Mouse (Mus musculus): ENCODE measurements around the gene Rad51b. TPM values are rescaled to one million over a fixed set of nuclear protein-coding genes. Genes with fewer than 3 reads are reported as not detected.

Rad51b gene
- total and polyA plus RNA-seq, 3 experiments = 6.5 to 8.6 (median 8.5) TPM

GRCm38 (mm10) chr12:79612334-79613060 lies 315.4 kb downstream of the Rad51b start:
- in situ Hi-C loops (cut with MboI; ENCODE audit: low pct_ligation_motif_present, low pct_unique_long_range_greater_than_20kb, low sequenced_read_pairs) = loop anchor here (5.0 kb wide), 1 partner anchor 255 kb away; no protein-coding TSS in a partner anchor

GRCm38 (mm10) chr12:79613061-79613788 lies 316.1 kb downstream of the Rad51b start:
- Histone ChIP-seq H3K79me2 (replicated peaks; ENCODE audit: control insufficient read depth, extremely low read depth, insufficient read depth, poor library complexity, severe bottlenecking) (no peaks in the 10 kb centered on the region), H3K4me3 (replicated peaks in 1 of 3; ENCODE audit: low read depth in 2 of 3, low read length in 2 of 3, poor library complexity in 1 of 3) (no peak overlapping the region), H3K27me3 (replicated peaks) (no peaks in the 10 kb centered on the region), H3K27ac (ENCODE audit: insufficient read depth, low read depth) (peak overlapping the region; percentile 45), H3K9ac (ENCODE audit: insufficient read depth, low read depth) (no peak overlapping the region), H3K4me1 (ENCODE audit: control insufficient read depth in 1 of 2, insufficient read depth in 2 of 2) (peaks cover 25 to 68% of the 10 kb centered on the region in 2 experiments), H3K9me3 (replicated peaks; ENCODE audit: low read length) (no peaks in the 10 kb centered on the region), H3K4me2 (ENCODE audit: insufficient read depth, low read depth, poor library complexity, severe bottlenecking) (no peak overlapping the region), H3K36me3 (replicated peaks in 1 of 2; ENCODE audit: control insufficient read depth in 1 of 2, insufficient read depth in 1 of 2, low read length in 1 of 2) (peaks cover 0 to 2% of the 10 kb centered on the region in 2 experiments)
- in situ Hi-C loops (cut with MboI; ENCODE audit: low pct_ligation_motif_present, low pct_unique_long_range_greater_than_20kb, low sequenced_read_pairs) = loop anchor here (5.0 kb wide), 1 partner anchor 256 kb away; no protein-coding TSS in a partner anchor
- no peak for DNase-seq (ENCODE audit: extremely low read depth)
- dilution Hi-C loops (cut with MboI; ENCODE audit: extremely low pct_ligation_motif_present, extremely low pct_unique_long_range_greater_than_20kb, low sequenced_read_pairs) = no loop called here
- TF ChIP-seq NELFE (IDR thresholded peaks at IDR 0.05; ENCODE audit: low read depth, low read length) (no peak), UBTF (IDR thresholded peaks at IDR 0.05; ENCODE audit: low read depth, low read length) (no peak), ZMIZ1 (IDR thresholded peaks at IDR 0.05; ENCODE audit: low read depth, low read length) (no peak), RCOR1 (conservative IDR thresholded peaks at IDR 0.05; ENCODE audit: low read depth, low read length) (peak; percentile 14; the same call in 1 of the 2 replicates), MAFK (IDR thresholded peaks at IDR 0.05; ENCODE audit: insufficient replicate concordance, low read length) (no peak), MAX (IDR thresholded peaks at IDR 0.05; ENCODE audit: low read length) (0 out of 2 replicates have a peak, but pooled peaks have one; percentile 24), MYC (IDR thresholded peaks at IDR 0.05; ENCODE audit: low read depth, low read length) (no peak; the same call in 1 of the 2 replicates), CHD2 (IDR thresholded peaks at IDR 0.05; ENCODE audit: low read length) (no peak), CTCF (conservative IDR thresholded peaks at IDR 0.05 in 1 of 2, IDR thresholded peaks at IDR 0.05 in 1 of 2; ENCODE audit: low read depth in 2 of 2, low read length in 2 of 2) (no peak)

More at GRCm38 (mm10) chr12:79612334-79613060, 315.4 kb downstream of the Rad51b start:
- DNase-seq (ENCODE audit: extremely low read depth) = peak; percentile 88
- H3K9ac ChIP-seq (ENCODE audit: insufficient read depth, low read depth) = no peak overlapping the region
- no peak overlapping the region for H3K4me2 ChIP-seq (ENCODE audit: insufficient read depth, low read depth, poor library complexity, severe bottlenecking)
- H3K4me3 ChIP-seq (replicated peaks in 1 of 3; ENCODE audit: low read depth in 2 of 3, low read length in 2 of 3, poor library complexity in 1 of 3) = no peak overlapping the region
- no peaks in the 10 kb centered on the region for H3K9me3 ChIP-seq (replicated peaks; ENCODE audit: low read length)
- no peak for TF ChIP-seq JUND (conservative IDR thresholded peaks at IDR 0.05; ENCODE audit: low read depth, low read length)
- peak; percentile 51; the same call in 1 of the 2 replicates for TF ChIP-seq MAX (IDR thresholded peaks at IDR 0.05; ENCODE audit: low read length)
- TF ChIP-seq TCF12 (IDR thresholded peaks at IDR 0.05; ENCODE audit: low read depth, low read length) = peak; percentile 49; the same call in 1 of the 2 replicates
- peak; percentile 48 for TF ChIP-seq NELFE (IDR thresholded peaks at IDR 0.05; ENCODE audit: low read depth, low read length)
- TF ChIP-seq CHD1 (IDR thresholded peaks at IDR 0.05; ENCODE audit: low read depth, low read length) = no peak
- no peak; the same call in 1 of the 2 replicates for TF ChIP-seq HCFC1 (IDR thresholded peaks at IDR 0.05; ENCODE audit: low read depth, low read length)
- TF ChIP-seq BHLHE40 (IDR thresholded peaks at IDR 0.05; ENCODE audit: low read depth, low read length) = no peak; the same call in 1 of the 2 replicates
- TF ChIP-seq KAT2A (IDR thresholded peaks at IDR 0.05; ENCODE audit: insufficient replicate concordance, low read length) = no peak
- peak; percentile 75 to 96 for TF ChIP-seq CTCF (conservative IDR thresholded peaks at IDR 0.05 in 1 of 2, IDR thresholded peaks at IDR 0.05 in 1 of 2; ENCODE audit: low read depth in 2 of 2, low read length in 2 of 2)
- 0 out of 2 replicates have a peak, but pooled peaks have one; percentile 12 for TF ChIP-seq SIN3A (IDR thresholded peaks at IDR 0.05; ENCODE audit: low read length)
- no peak for TF ChIP-seq PAX5 (IDR thresholded peaks at IDR 0.05; ENCODE audit: low read length)
- peak; percentile 99 for TF ChIP-seq SMC3 (IDR thresholded peaks at IDR 0.05; ENCODE audit: low read depth, low read length)
- no peak for TF ChIP-seq NRF1 (IDR thresholded peaks at IDR 0.05; ENCODE audit: low read depth, low read length)
- TF ChIP-seq USF2 (conservative IDR thresholded peaks at IDR 0.05; ENCODE audit: low read depth, low read length) = no peak
- TF ChIP-seq POLR2AphosphoS2 (IDR thresholded peaks at IDR 0.05; ENCODE audit: low read depth, low read length) = no peak
- TF ChIP-seq RAD21 (IDR thresholded peaks at IDR 0.05; ENCODE audit: low read depth, low read length) = peak; percentile 99
- TF ChIP-seq JUN (IDR thresholded peaks at IDR 0.05; ENCODE audit: insufficient read depth, low read depth, low read length) = no peak; the same call in 1 of the 2 replicates
- TF ChIP-seq ETS1 (conservative IDR thresholded peaks at IDR 0.05; ENCODE audit: low read depth, low read length) = peak; percentile 24; the same call in 1 of the 2 replicates
- TF ChIP-seq MYC (IDR thresholded peaks at IDR 0.05; ENCODE audit: low read depth, low read length) = peak; percentile 53; the same call in 1 of the 2 replicates
- TF ChIP-seq MAZ (IDR thresholded peaks at IDR 0.05; ENCODE audit: low read depth, low read length) = no peak
- TF ChIP-seq MEF2A (IDR thresholded peaks at IDR 0.05; ENCODE audit: borderline replicate concordance, low read depth, low read length) = peak; percentile 38; the same call in 1 of the 2 replicates
- TF ChIP-seq MAFK (IDR thresholded peaks at IDR 0.05; ENCODE audit: insufficient replicate concordance, low read length) = no peak
- no peak for TF ChIP-seq MXI1 (IDR thresholded peaks at IDR 0.05; ENCODE audit: low read depth, low read length)
- peak; percentile 96 for TF ChIP-seq ZC3H11A (IDR thresholded peaks at IDR 0.05; ENCODE audit: low read depth, low read length)
- TF ChIP-seq E2F4 (IDR thresholded peaks at IDR 0.05; ENCODE audit: insufficient replicate concordance, low read depth, low read length) = no peak
- TF ChIP-seq POLR2A (IDR thresholded peaks at IDR 0.05; ENCODE audit: low read depth, low read length) = 0 out of 2 replicates have a peak, but pooled peaks have one; percentile 25
- no peak for TF ChIP-seq ZMIZ1 (IDR thresholded peaks at IDR 0.05; ENCODE audit: low read depth, low read length)
- no peak for TF ChIP-seq GABPA (IDR thresholded peaks at IDR 0.05; ENCODE audit: insufficient replicate concordance, low read depth, low read length)
- TF ChIP-seq CHD2 (IDR thresholded peaks at IDR 0.05; ENCODE audit: low read length) = no peak
- peak; percentile 75 for TF ChIP-seq IRF4 (IDR thresholded peaks at IDR 0.05; ENCODE audit: low read depth, low read length)
- 0 out of 2 replicates have a peak, but pooled peaks have one; percentile 37 for TF ChIP-seq RCOR1 (conservative IDR thresholded peaks at IDR 0.05; ENCODE audit: low read depth, low read length)
- no peaks in the 10 kb centered on the region for H3K79me2 ChIP-seq (replicated peaks; ENCODE audit: control insufficient read depth, extremely low read depth, insufficient read depth, poor library complexity, severe bottlenecking)
- dilution Hi-C loops (cut with MboI; ENCODE audit: extremely low pct_ligation_motif_present, extremely low pct_unique_long_range_greater_than_20kb, low sequenced_read_pairs) = no loop called here
- peaks cover 0 to 2% of the 10 kb centered on the region in 2 experiments for H3K36me3 ChIP-seq (replicated peaks in 1 of 2; ENCODE audit: control insufficient read depth in 1 of 2, insufficient read depth in 1 of 2, low read length in 1 of 2)
- peak overlapping the region; percentile 45 for H3K27ac ChIP-seq (ENCODE audit: insufficient read depth, low read depth)
- no peaks in the 10 kb centered on the region for H3K27me3 ChIP-seq (replicated peaks)
- peaks cover 25 to 64% of the 10 kb centered on the region in 2 experiments for H3K4me1 ChIP-seq (ENCODE audit: control insufficient read depth in 1 of 2, insufficient read depth in 2 of 2)
